Mouse (Mus musculus): ENCODE data around the gene Thbs1. TPM values are rescaled to one million over a fixed set of nuclear protein-coding genes. Genes with fewer than 3 reads are reported as not detected.
A peak's percentile ranks its signal among the peaks of the same experiment; 100 is the strongest.

Thbs1 gene
- total RNA-seq, 2 experiments from 2014 or later = 25.1 to 38.4 TPM

- peak; percentile 39 for DNase-seq
These were observed 2.3 kb downstream of the Thbs1 start for GRCm38 (mm10) chr2:118113808-118114524.

- DNase-seq = no peak
These were observed 3.0 kb downstream of the Thbs1 start for GRCm38 (mm10) chr2:118114671-118115070.

- no peak for DNase-seq
These were observed 4.0 kb downstream of the Thbs1 start for GRCm38 (mm10) chr2:118115647-118116046.

GRCm38 (mm10) chr2:118116180-118116579 is 4.5 kb downstream of the Thbs1 start:
- DNase-seq = no peak

GRCm38 (mm10) chr2:118116754-118117290 is 5.1 kb downstream of the Thbs1 start:
- no peak for DNase-seq

GRCm38 (mm10) chr2:118117401-118117800 is 5.7 kb downstream of the Thbs1 start:
- DNase-seq = no peak

GRCm38 (mm10) chr2:118118045-118118444 is 6.4 kb downstream of the Thbs1 start:
- no peak for DNase-seq

GRCm38 (mm10) chr2:118118515-118118914 is 6.8 kb downstream of the Thbs1 start:
- DNase-seq = no peak

GRCm38 (mm10) chr2:118119684-118120083 is 8.0 kb downstream of the Thbs1 start:
- no peak for DNase-seq

GRCm38 (mm10) chr2:118120095-118120494 is 8.4 kb downstream of the Thbs1 start:
- no peak for DNase-seq

- no peak for DNase-seq
These were observed 9.1 kb downstream of the Thbs1 start for GRCm38 (mm10) chr2:118120751-118121150.

- no peak for DNase-seq
These were observed 10.6 kb downstream of the Thbs1 start for GRCm38 (mm10) chr2:118122291-118122690.

- no peak for DNase-seq
These were observed 12.1 kb downstream of the Thbs1 start for GRCm38 (mm10) chr2:118123743-118124142.

GRCm38 (mm10) chr2:118124437-118124836 is 12.8 kb downstream of the Thbs1 start:
- no peak for DNase-seq

- DNase-seq = no peak
These were observed 13.7 kb downstream of the Thbs1 start for GRCm38 (mm10) chr2:118125211-118125939.

- DNase-seq = no peak
These were observed 14.3 kb downstream of the Thbs1 start for GRCm38 (mm10) chr2:118125943-118126470.

GRCm38 (mm10) chr2:118127516-118128288 is 16.0 kb downstream of the Thbs1 start:
- DNase-seq = no peak

GRCm38 (mm10) chr2:118128313-118128712 is 16.6 kb downstream of the Thbs1 start:
- no peak for DNase-seq

- no peak for DNase-seq
These were observed 25.4 kb downstream of the Thbs1 start for GRCm38 (mm10) chr2:118137071-118137470.

- no peak for DNase-seq
These were observed 26.1 kb downstream of the Thbs1 start for GRCm38 (mm10) chr2:118137776-118138175.

GRCm38 (mm10) chr2:118139261-118139660 is 27.6 kb downstream of the Thbs1 start:
- no peak for DNase-seq

GRCm38 (mm10) chr2:118141651-118142050 is 30.0 kb downstream of the Thbs1 start:
- DNase-seq = no peak

Data from gastrocnemius, postnatal 10 days (tissue).